In genomic region chr1:182095240-182095741, GRCm38 (mm10) we compare ENCODE assay signal across 8 mouse cellular contexts. TPM values are rescaled to one million over a fixed set of nuclear protein-coding genes. Genes with fewer than 3 reads are reported as not detected.
DNase-seq lines count a peak whose midpoint lies in the region; ATAC-seq and TF ChIP-seq lines count a peak whose summit lies in the region.

No protein-coding gene starts in this region.

- 18% methylated on average over 10 of the region's 10 CpGs for WGBS in lung, postnatal 0 days
- WGBS in embryonic facial prominence, embryonic 10.5 days: 29% methylated on average over 10 of the region's 10 CpGs
- WGBS in heart, embryonic 14.5 days: 22% methylated on average over 9 of the region's 10 CpGs

- no peaks in the 10 kb centered on the region for H3K27me3 ChIP-seq in lung, postnatal 0 days (replicated peaks; ENCODE audit: insufficient read depth, low read length)
- H3K27me3 ChIP-seq in embryonic facial prominence, embryonic 10.5 days (replicated peaks; ENCODE audit: low read depth, poor library complexity, severe bottlenecking): no peaks in the 10 kb centered on the region; the same call in 1 of the 2 replicates
- H3K27me3 ChIP-seq in heart, embryonic 14.5 days (ENCODE audit: control insufficient read depth, insufficient read depth, low read length): no peaks in the 10 kb centered on the region

- H3K4me3 ChIP-seq in lung, postnatal 0 days (ENCODE audit: low read depth, low read length): no peak overlapping the region
- H3K4me3 ChIP-seq in embryonic facial prominence, embryonic 10.5 days: 0 out of 2 replicates have a peak overlapping the region, but pooled peaks have one; percentile 13
- H3K4me3 ChIP-seq in heart, embryonic 14.5 days (ENCODE audit: control insufficient read depth in 1 of 2, insufficient read depth in 1 of 2, low read depth in 1 of 2, low read length in 2 of 2): no peak overlapping the region

- peak; percentile 26 for TF ChIP-seq CTCF in lung, postnatal 0 days (IDR thresholded peaks at IDR 0.05)

- H3K9ac ChIP-seq in lung, postnatal 0 days (replicated peaks; ENCODE audit: low read depth): no peak overlapping the region
- no peak overlapping the region for H3K9ac ChIP-seq in heart, embryonic 14.5 days (ENCODE audit: low read length)

- no peak for TF ChIP-seq EP300 in lung, postnatal 0 days (IDR thresholded peaks at IDR 0.05)

- H3K9me3 ChIP-seq in lung, postnatal 0 days (ENCODE audit: low read length): no peaks in the 10 kb centered on the region
- H3K9me3 ChIP-seq in embryonic facial prominence, embryonic 10.5 days: no peaks in the 10 kb centered on the region
- H3K9me3 ChIP-seq in heart, embryonic 14.5 days (ENCODE audit: control insufficient read depth, low read length): no peaks in the 10 kb centered on the region

- H3K4me1 ChIP-seq in lung, postnatal 0 days (ENCODE audit: insufficient read depth, low read depth, low read length): peaks cover 11% of the 10 kb centered on the region; the same call in 1 of the 2 replicates
- peaks cover 59% of the 10 kb centered on the region for H3K4me1 ChIP-seq in embryonic facial prominence, embryonic 10.5 days
- peaks cover 17 to 36% of the 10 kb centered on the region in 2 experiments for H3K4me1 ChIP-seq in heart, embryonic 14.5 days (ENCODE audit: control insufficient read depth in 2 of 2, insufficient read depth in 2 of 2, low read length in 2 of 2)

- no peak overlapping the region for H3K27ac ChIP-seq in lung, postnatal 0 days (ENCODE audit: low read length)
- peak overlapping the region; percentile 44; the same call in 1 of the 2 replicates for H3K27ac ChIP-seq in embryonic facial prominence, embryonic 10.5 days (replicated peaks)
- no peak overlapping the region for H3K27ac ChIP-seq in heart, embryonic 14.5 days (replicated peaks in 1 of 2; ENCODE audit: control insufficient read depth in 1 of 2, insufficient read depth in 1 of 2, low read depth in 2 of 2, low read length in 2 of 2)

- no peaks in the 10 kb centered on the region for H3K36me3 ChIP-seq in lung, postnatal 0 days (ENCODE audit: insufficient read depth, low read length)
- no peaks in the 10 kb centered on the region for H3K36me3 ChIP-seq in embryonic facial prominence, embryonic 10.5 days (replicated peaks)
- H3K36me3 ChIP-seq in heart, embryonic 14.5 days (ENCODE audit: control insufficient read depth, insufficient read depth, low read length): no peaks in the 10 kb centered on the region

- DNase-seq in lung, postnatal 0 days (ENCODE audit: low spot score): peak; percentile 71
- no peak for DNase-seq in lung, postnatal 36 days
- no peak for DNase-seq in embryonic facial prominence, embryonic 10.5 days (ENCODE audit: low spot score)
- peak; percentile 54 for DNase-seq in kidney, postnatal 14 days
- peak; percentile 76 for DNase-seq in testis, postnatal 10 days (ENCODE audit: low spot score)
- no peak for DNase-seq in adrenal gland, postnatal 4 days (ENCODE audit: low spot score in 2 of 2)
- no peak for DNase-seq in spleen, postnatal 14 days (ENCODE audit: low spot score in 2 of 2)

- ATAC-seq in lung, postnatal 0 days: peak; percentile 31
- no peak for ATAC-seq in heart, embryonic 14.5 days (ENCODE audit: insufficient number of reproducible peaks, insufficient read depth, low FRiP score, low read depth)

- H3K4me2 ChIP-seq in lung, postnatal 0 days (replicated peaks; ENCODE audit: low read depth, low read length): no peak overlapping the region
- peak overlapping the region; percentile 30 for H3K4me2 ChIP-seq in heart, embryonic 14.5 days (ENCODE audit: low read length)

RNA-seq across cellular contexts. Expression of gene Srp9, which starts 29.2 kb away (rescaled TPM):
- 146 and 148 TPM in 2 replicates for polyA plus RNA-seq in lung, postnatal 0 days (2015; fragmentation: Nextera tagmentation; extraction: Ambion mirVana)
- 159 and 166 TPM in 2 replicates for polyA plus RNA-seq in embryonic facial prominence, embryonic 10.5 days (2016; fragmentation: Nextera tagmentation; extraction: Ambion mirVana)
- 112 and 113 TPM in 2 replicates for polyA plus RNA-seq in heart, embryonic 14.5 days (2014; fragmentation: Nextera tagmentation; extraction: Ambion mirVana)
- 10 to 100 TPM; 60.0 to 68.5 TPM for total RNA-seq in adrenal gland, postnatal 4 days (2021)

Comparison
In these comparisons a context has a peak if more than half of its experiments do, and no peak if none do; other contexts are left out.
1. DNase-seq: peak in lung, postnatal 0 days (single experiment), kidney, postnatal 14 days (single experiment) and testis, postnatal 10 days (single experiment); none in lung, postnatal 36 days (single experiment), embryonic facial prominence, embryonic 10.5 days (single experiment), adrenal gland, postnatal 4 days (0 of 2) and spleen, postnatal 14 days (0 of 2).